Mouse (Mus musculus): Measurements from ENCODE around the gene Tmod2.
"Not testable (repeated sequence)": the region's sequence is repeated elsewhere in the genome, so short reads cannot be mapped to it uniquely, and the experiment has no call there.

The Tmod2 gene

GRCm38 (mm10) chr9:75553719-75554118 is 57.4 kb downstream of the Tmod2 start:
- DNase-seq (ENCODE audit: low read depth, low spot score) = no peak

GRCm38 (mm10) chr9:75551342-75551741 is 59.8 kb downstream of the Tmod2 start:
- DNase-seq (ENCODE audit: low read depth, low spot score) = no peak

GRCm38 (mm10) chr9:75549010-75549409 is 62.1 kb downstream of the Tmod2 start:
- DNase-seq (ENCODE audit: low read depth, low spot score) = no peak

- no peak for DNase-seq (ENCODE audit: low read depth, low spot score)
Observed at GRCm38 (mm10) chr9:75546885-75547553, 64.1 kb downstream of the Tmod2 start.

- DNase-seq (ENCODE audit: low read depth, low spot score) = no peak
Observed at GRCm38 (mm10) chr9:75545514-75545913, 65.6 kb downstream of the Tmod2 start.

- no peak for DNase-seq (ENCODE audit: low read depth, low spot score)
Observed at GRCm38 (mm10) chr9:75541497-75541896, 69.6 kb downstream of the Tmod2 start.

- no peak for DNase-seq (ENCODE audit: low read depth, low spot score)
Observed at GRCm38 (mm10) chr9:75536422-75536821, 74.7 kb downstream of the Tmod2 start.

GRCm38 (mm10) chr9:75534431-75534962 is 76.6 kb downstream of the Tmod2 start:
- DNase-seq (ENCODE audit: low read depth, low spot score) = no peak

- not testable (repeated sequence) for DNase-seq (ENCODE audit: low read depth, low spot score)
Observed at GRCm38 (mm10) chr9:75532989-75533388, 78.1 kb downstream of the Tmod2 start.

- DNase-seq (ENCODE audit: low read depth, low spot score) = no peak
Observed at GRCm38 (mm10) chr9:75532461-75532860, 78.7 kb downstream of the Tmod2 start.

- DNase-seq (ENCODE audit: low read depth, low spot score) = no peak
Observed at GRCm38 (mm10) chr9:75529358-75529757, 81.8 kb downstream of the Tmod2 start.

- DNase-seq (ENCODE audit: low read depth, low spot score) = no peak
Observed at GRCm38 (mm10) chr9:75528096-75528495, 83.0 kb downstream of the Tmod2 start.

- DNase-seq (ENCODE audit: low read depth, low spot score) = no peak
Observed at GRCm38 (mm10) chr9:75527368-75528059, 83.6 kb downstream of the Tmod2 start.

GRCm38 (mm10) chr9:75523646-75524045 is 87.5 kb downstream of the Tmod2 start:
- no peak for DNase-seq (ENCODE audit: low read depth, low spot score)

GRCm38 (mm10) chr9:75522217-75522616 is 88.9 kb downstream of the Tmod2 start:
- DNase-seq (ENCODE audit: low read depth, low spot score) = no peak

GRCm38 (mm10) chr9:75521788-75522187 is 89.3 kb downstream of the Tmod2 start:
- DNase-seq (ENCODE audit: low read depth, low spot score) = peak; percentile 67

- no peak for DNase-seq (ENCODE audit: low read depth, low spot score)
Observed at GRCm38 (mm10) chr9:75520940-75521339, 90.2 kb downstream of the Tmod2 start.

- no peak for DNase-seq (ENCODE audit: low read depth, low spot score)
Observed at GRCm38 (mm10) chr9:75517751-75518150, 93.4 kb downstream of the Tmod2 start.

All from retina, postnatal 7 days (tissue).